Mouse (Mus musculus) bone marrow macrophage, adult 2 months (primary cell): Measurements from ENCODE around the gene Sim2.

Source experiments
- CTCF ChIP-seq: IDR thresholded peaks from 2 replicates; pipeline ENCODE4 v1.5.1; 2012; ENCODE audit warnings: low read depth, mild to moderate bottlenecking, low read length, moderate library complexity
- POLR2A ChIP-seq: IDR thresholded peaks from 2 replicates; pipeline ENCODE4 v1.6.1; 2012; ENCODE audit warnings: mild to moderate bottlenecking, low read depth, low read length, borderline replicate concordance

GRCm38 (mm10) chr16:94155041-94155653 is 70.4 kb downstream of the Sim2 start:
- TF ChIP-seq POLR2A (no peak), CTCF (no peak)
